Mouse (Mus musculus): ENCODE results near the gene Atp5d. TPM values are rescaled to one million over a fixed set of nuclear protein-coding genes. Genes with fewer than 3 reads are reported as not detected.

The Atp5d gene
- polyA plus RNA-seq, 1 experiment from 2014 or later, result 481 TPM

- Histone ChIP-seq H3K4me2 (no peak overlapping the region), H3K36me3 (no peaks in the 10 kb centered on the region), H3K27ac (replicated peaks) (no peak overlapping the region), H3K9me3 (no peaks in the 10 kb centered on the region), H3K9ac (no peak overlapping the region), H3K4me3 (no peak overlapping the region), H3K27me3 (no peaks in the 10 kb centered on the region), H3K4me1 (replicated peaks) (peaks cover 25% of the 10 kb centered on the region)
- WGBS, result 88% methylated on average over 3 of the region's 3 CpGs
- no peak for ATAC-seq (ENCODE audit: low read depth)
Observed at GRCm38 (mm10) chr10:80104181-80104580, 34.3 kb upstream of the Atp5d start.

- 71% methylated on average over 5 of the region's 5 CpGs for WGBS
- ATAC-seq (ENCODE audit: low read depth), result no peak
- Histone ChIP-seq H3K27me3 (no peaks in the 10 kb centered on the region), H3K9ac (no peak within 1 kb of the TSS), H3K4me3 (no peak within 1 kb of the TSS), H3K4me1 (replicated peaks) (peaks cover 21% of the 10 kb centered on the region), H3K27ac (replicated peaks) (no peak within 1 kb of the TSS), H3K4me2 (no peak within 1 kb of the TSS), H3K9me3 (no peaks in the 10 kb centered on the region), H3K36me3 (no peaks in the 10 kb centered on the region)
Observed at GRCm38 (mm10) chr10:80105460-80105859, 33.0 kb upstream of the Atp5d start, which contains the start of gene Sbno2. TSS of gene Sbno2 (minus strand) at chr10:80105571.

GRCm38 (mm10) chr10:80105926-80106325, 32.5 kb upstream of the Atp5d start:
- Histone ChIP-seq H3K27ac (replicated peaks) (no peak overlapping the region), H3K9ac (no peak overlapping the region), H3K27me3 (no peaks in the 10 kb centered on the region), H3K4me1 (replicated peaks) (peaks cover 16% of the 10 kb centered on the region), H3K36me3 (no peaks in the 10 kb centered on the region), H3K4me2 (no peak overlapping the region), H3K9me3 (no peaks in the 10 kb centered on the region), H3K4me3 (no peak overlapping the region)
- WGBS, result 70% methylated on average over 5 of the region's 5 CpGs
- ATAC-seq (ENCODE audit: low read depth), result no peak

GRCm38 (mm10) chr10:80107678-80108077, 30.8 kb upstream of the Atp5d start:
- no peak for ATAC-seq (ENCODE audit: low read depth)
- 0 out of 2 replicates have a peak, but pooled peaks cover 4% of the 10 kb centered on the region for H3K4me1 ChIP-seq (replicated peaks)
- 62% methylated on average over 6 of the region's 6 CpGs for WGBS
- H3K36me3 ChIP-seq, result no peaks in the 10 kb centered on the region
- no peak overlapping the region for H3K27ac ChIP-seq (replicated peaks)
- no peak overlapping the region for H3K9ac ChIP-seq
- H3K27me3 ChIP-seq, result no peaks in the 10 kb centered on the region
- H3K9me3 ChIP-seq, result no peaks in the 10 kb centered on the region
- no peak overlapping the region for H3K4me3 ChIP-seq
- no peak overlapping the region for H3K4me2 ChIP-seq

- Histone ChIP-seq H3K4me3 (peak overlapping the region; percentile 69), H3K4me1 (replicated peaks) (peaks cover 41% of the 10 kb centered on the region), H3K4me2 (peak overlapping the region; percentile 58), H3K27me3 (no peaks in the 10 kb centered on the region), H3K9ac (peak overlapping the region; percentile 63; the same call in 1 of the 2 replicates), H3K9me3 (no peaks in the 10 kb centered on the region), H3K36me3 (no peaks in the 10 kb centered on the region), H3K27ac (replicated peaks) (peak overlapping the region; percentile 77)
- ATAC-seq (ENCODE audit: low read depth), result peak; percentile 62
- WGBS, result 2% methylated on average over 27 of the region's 27 CpGs
Observed at GRCm38 (mm10) chr10:80114341-80115284, 23.8 kb upstream of the Atp5d start.

- H3K36me3 ChIP-seq, result peaks cover 6% of the 10 kb centered on the region
- peak; percentile 99 for ATAC-seq (ENCODE audit: low read depth)
- H3K4me1 ChIP-seq (replicated peaks), result peaks cover 49% of the 10 kb centered on the region
- H3K9ac ChIP-seq, result peak within 1 kb of the TSS; percentile 91
- H3K4me3 ChIP-seq, result peak within 1 kb of the TSS; percentile 69
- H3K27me3 ChIP-seq, result no peaks in the 10 kb centered on the region
- no peaks in the 10 kb centered on the region for H3K9me3 ChIP-seq
- under 1% methylated on average over 70 of the region's 70 CpGs for WGBS
- peak within 1 kb of the TSS; percentile 83 for H3K27ac ChIP-seq (replicated peaks)
- peak within 1 kb of the TSS; percentile 91 for H3K4me2 ChIP-seq
Observed at GRCm38 (mm10) chr10:80115290-80115943, 23.0 kb upstream of the Atp5d start, which contains the start of gene Stk11. TSS of gene Stk11 (plus strand) at chr10:80115803.

- Histone ChIP-seq H3K27ac (replicated peaks) (peak overlapping the region; percentile 83), H3K4me2 (peak overlapping the region; percentile 91), H3K9me3 (no peaks in the 10 kb centered on the region), H3K4me1 (replicated peaks) (peaks cover 54% of the 10 kb centered on the region), H3K36me3 (peaks cover 11% of the 10 kb centered on the region), H3K4me3 (peak overlapping the region; percentile 69), H3K27me3 (no peaks in the 10 kb centered on the region), H3K9ac (peak overlapping the region; percentile 91)
- under 1% methylated on average over 63 of the region's 63 CpGs for WGBS
- ATAC-seq (ENCODE audit: low read depth), result no peak
Observed at GRCm38 (mm10) chr10:80115944-80116335, 22.5 kb upstream of the Atp5d start.

GRCm38 (mm10) chr10:80116563-80116926, 21.9 kb upstream of the Atp5d start:
- Histone ChIP-seq H3K4me3 (peak overlapping the region; percentile 69), H3K9ac (peak overlapping the region; percentile 91), H3K27ac (replicated peaks) (peak overlapping the region; percentile 33), H3K4me1 (replicated peaks) (peaks cover 54% of the 10 kb centered on the region), H3K4me2 (peak overlapping the region; percentile 91), H3K36me3 (peaks cover 15% of the 10 kb centered on the region), H3K27me3 (no peaks in the 10 kb centered on the region), H3K9me3 (no peaks in the 10 kb centered on the region)
- under 1% methylated on average over 27 of the region's 27 CpGs for WGBS
- ATAC-seq (ENCODE audit: low read depth), result no peak

- no peaks in the 10 kb centered on the region for H3K27me3 ChIP-seq
- H3K4me2 ChIP-seq, result peak overlapping the region; percentile 91
- no peak for ATAC-seq (ENCODE audit: low read depth)
- 5% methylated on average over 30 of the region's 30 CpGs for WGBS
- H3K4me1 ChIP-seq (replicated peaks), result peaks cover 54% of the 10 kb centered on the region
- H3K4me3 ChIP-seq, result peak overlapping the region; percentile 69
- peak overlapping the region; percentile 91 for H3K9ac ChIP-seq
- peaks cover 21% of the 10 kb centered on the region for H3K36me3 ChIP-seq
- H3K27ac ChIP-seq (replicated peaks), result peak overlapping the region; percentile 33
- no peaks in the 10 kb centered on the region for H3K9me3 ChIP-seq
Observed at GRCm38 (mm10) chr10:80116927-80117691, 21.3 kb upstream of the Atp5d start.

GRCm38 (mm10) chr10:80117736-80118135, 20.7 kb upstream of the Atp5d start:
- Histone ChIP-seq H3K36me3 (peaks cover 23% of the 10 kb centered on the region), H3K9ac (peak overlapping the region; percentile 91), H3K9me3 (no peaks in the 10 kb centered on the region), H3K4me2 (peak overlapping the region; percentile 91), H3K4me1 (replicated peaks) (peaks cover 54% of the 10 kb centered on the region), H3K4me3 (peak overlapping the region; percentile 69), H3K27me3 (no peaks in the 10 kb centered on the region), H3K27ac (replicated peaks) (peak overlapping the region; percentile 64; the same call in 1 of the 2 replicates)
- ATAC-seq (ENCODE audit: low read depth), result no peak
- 67% methylated on average over 1 of the region's 1 CpGs for WGBS

- Histone ChIP-seq H3K27ac (replicated peaks) (peak overlapping the region; percentile 64), H3K4me1 (replicated peaks) (peaks cover 54% of the 10 kb centered on the region), H3K9ac (peak overlapping the region; percentile 91), H3K4me2 (peak overlapping the region; percentile 91), H3K9me3 (no peaks in the 10 kb centered on the region), H3K4me3 (peak overlapping the region; percentile 69), H3K36me3 (peaks cover 30% of the 10 kb centered on the region), H3K27me3 (no peaks in the 10 kb centered on the region)
- WGBS, result 37% methylated on average over 6 of the region's 6 CpGs
- no peak for ATAC-seq (ENCODE audit: low read depth)
Observed at GRCm38 (mm10) chr10:80118552-80118951, 19.9 kb upstream of the Atp5d start.
